Mouse (Mus musculus): Measurements from ENCODE around the gene Robo1.

The Robo1 gene

GRCm38 (mm10) chr16:72670240-72671038 lies 362.3 kb downstream of the Robo1 start:
- DNase-seq (ENCODE audit: inconsistent age in 2 of 2, low spot score in 1 of 2) = no peak

GRCm38 (mm10) chr16:72677234-72677633 lies 369.1 kb downstream of the Robo1 start:
- no peak for DNase-seq (ENCODE audit: inconsistent age in 2 of 2, low spot score in 1 of 2)

GRCm38 (mm10) chr16:72678450-72678849 lies 370.3 kb downstream of the Robo1 start:
- DNase-seq (ENCODE audit: inconsistent age in 2 of 2, low spot score in 1 of 2) = peak; percentile 57 to 69

GRCm38 (mm10) chr16:72678947-72679558 lies 370.9 kb downstream of the Robo1 start:
- no peak for DNase-seq (ENCODE audit: inconsistent age in 2 of 2, low spot score in 1 of 2)

- DNase-seq (ENCODE audit: inconsistent age in 2 of 2, low spot score in 1 of 2) = peak in 1 of 2 experiments; percentile 64
Measured at GRCm38 (mm10) chr16:72685604-72686479, 377.7 kb downstream of the Robo1 start.

- peak in 1 of 2 experiments; percentile 80 for DNase-seq (ENCODE audit: inconsistent age in 2 of 2, low spot score in 1 of 2)
Measured at GRCm38 (mm10) chr16:72686480-72687053, 378.5 kb downstream of the Robo1 start.

GRCm38 (mm10) chr16:72687651-72688050 lies 379.5 kb downstream of the Robo1 start:
- DNase-seq (ENCODE audit: inconsistent age in 2 of 2, low spot score in 1 of 2) = peak; percentile 85 to 91

GRCm38 (mm10) chr16:72688185-72688681 lies 380.1 kb downstream of the Robo1 start:
- DNase-seq (ENCODE audit: inconsistent age in 2 of 2, low spot score in 1 of 2) = peak; percentile 63 to 86

- peak in 1 of 2 experiments; percentile 71 for DNase-seq (ENCODE audit: inconsistent age in 2 of 2, low spot score in 1 of 2)
Measured at GRCm38 (mm10) chr16:72691909-72692308, 383.8 kb downstream of the Robo1 start.

- DNase-seq (ENCODE audit: inconsistent age in 2 of 2, low spot score in 1 of 2) = no peak
Measured at GRCm38 (mm10) chr16:72693446-72694274, 385.6 kb downstream of the Robo1 start.

GRCm38 (mm10) chr16:72694787-72695186 lies 386.7 kb downstream of the Robo1 start:
- DNase-seq (ENCODE audit: inconsistent age in 2 of 2, low spot score in 1 of 2) = no peak

GRCm38 (mm10) chr16:72699238-72700006 lies 391.3 kb downstream of the Robo1 start:
- DNase-seq (ENCODE audit: inconsistent age in 2 of 2, low spot score in 1 of 2) = no peak

- DNase-seq (ENCODE audit: inconsistent age in 2 of 2, low spot score in 1 of 2) = peak in 1 of 2 experiments; percentile 37
Measured at GRCm38 (mm10) chr16:72700297-72700696, 392.2 kb downstream of the Robo1 start.

GRCm38 (mm10) chr16:72703486-72703885 lies 395.4 kb downstream of the Robo1 start:
- DNase-seq (ENCODE audit: inconsistent age in 2 of 2, low spot score in 1 of 2) = peak in 1 of 2 experiments; percentile 25

- DNase-seq (ENCODE audit: inconsistent age in 2 of 2, low spot score in 1 of 2) = peak in 1 of 2 experiments; percentile 52
Measured at GRCm38 (mm10) chr16:72705851-72706250, 397.7 kb downstream of the Robo1 start.

- DNase-seq (ENCODE audit: inconsistent age in 2 of 2, low spot score in 1 of 2) = peak in 1 of 2 experiments; percentile 50
Measured at GRCm38 (mm10) chr16:72708526-72708925, 400.4 kb downstream of the Robo1 start.

- DNase-seq (ENCODE audit: inconsistent age in 2 of 2, low spot score in 1 of 2) = no peak
Measured at GRCm38 (mm10) chr16:72717118-72717802, 409.2 kb downstream of the Robo1 start.

GRCm38 (mm10) chr16:72719063-72719462 lies 411.0 kb downstream of the Robo1 start:
- no peak for DNase-seq (ENCODE audit: inconsistent age in 2 of 2, low spot score in 1 of 2)

Measured in adrenal gland, adult (tissue).